Mouse (Mus musculus) forebrain, embryonic 15.5 days (tissue): ENCODE measurements around the gene Cldn2. TPM values are rescaled to one million over a fixed set of nuclear protein-coding genes. Genes with fewer than 3 reads are reported as not detected.
"Not testable (repeated sequence)": the region's sequence is repeated elsewhere in the genome, so short reads cannot be mapped to it uniquely, and the experiment has no call there.

Experiments
- ATAC-seq: fragments of 200-750 bp; cut with Nextera tagmentation; replicated peaks from 2 replicates; pipeline ENCODE4 v1.8.0; 2017; ENCODE audit warnings: mild to moderate bottlenecking, moderate TSS enrichment, moderate library complexity
- H3K27ac ChIP-seq: fragments of 300-500 bp; sonication (generic); replicated peaks from 2 replicates; pipeline ENCODE4 v1.5.1; 2015; ENCODE audit warnings: mild to moderate bottlenecking, inconsistent platforms
- H3K27me3 ChIP-seq: fragments of 300-500 bp; sonication (generic); 2 replicates; pipeline ENCODE4 v1.6.1; 2015; ENCODE audit warnings: inconsistent platforms
- H3K36me3 ChIP-seq: fragments of 300-500 bp; sonication (generic); 2 replicates; pipeline ENCODE4 v1.6.1; 2015; ENCODE audit warnings: mild to moderate bottlenecking, inconsistent platforms
- H3K4me1 ChIP-seq: fragments of 300-500 bp; sonication (generic); 2 replicates; pipeline ENCODE4 v1.6.1; 2015; ENCODE audit warnings: inconsistent platforms
- H3K4me2 ChIP-seq: fragments of 300-500 bp; sonication (generic); replicated peaks from 2 replicates; pipeline ENCODE4 v1.6.1; 2015; ENCODE audit warnings: mild to moderate bottlenecking, inconsistent platforms
- H3K4me3 ChIP-seq: fragments of 300-500 bp; sonication (generic); 2 replicates; pipeline ENCODE4 v1.5.1; 2015; ENCODE audit warnings: mild to moderate bottlenecking, inconsistent platforms
- H3K9ac ChIP-seq: fragments of 300-500 bp; sonication (generic); replicated peaks from 2 replicates; pipeline ENCODE4 v1.6.1; 2015; ENCODE audit warnings: mild to moderate bottlenecking, inconsistent platforms
- H3K9me3 ChIP-seq: fragments of 300-500 bp; sonication (generic); 2 replicates; pipeline ENCODE4 v1.6.1; 2016; ENCODE audit warnings: inconsistent platforms
- WGBS: fragments of 180-500 bp; shearing (Covaris S2); methylation state at CpG from one replicate; pipeline ENCODE4 v1.1.7; 2015; ENCODE audit warnings: mixed read lengths; 5-methylcytosine and 5-hydroxymethylcytosine counted together
- polyA plus RNA-seq: library from polyadenylated mRNA; unstranded; fragments of >200 nt; fragmentation: Nextera tagmentation; extraction: Ambion mirVana; gene quantifications from 2 replicates; pipeline ENCODE4 v1.2.1, GENCODE M21; 2015

Cldn2 gene
- polyA plus RNA-seq, result 0.70 and 2.0 TPM in 2 replicates

GRCm38 (mm10) chrX:139800406-139800878 is at the start of gene Cldn2:
Gene Cldn2 (plus strand): TSS chrX:139800828.
- no peak within 1 kb of the TSS for H3K4me2 ChIP-seq
- H3K9me3 ChIP-seq, result no peaks in the 10 kb centered on the region
- H3K4me1 ChIP-seq, result no peaks in the 10 kb centered on the region
- no peak within 1 kb of the TSS for H3K27ac ChIP-seq
- H3K27me3 ChIP-seq, result no peaks in the 10 kb centered on the region
- no peak within 1 kb of the TSS for H3K9ac ChIP-seq
- no peak for ATAC-seq
- H3K4me3 ChIP-seq, result no peak within 1 kb of the TSS
- WGBS, result 65% methylated on average over 8 of the region's 8 CpGs
- H3K36me3 ChIP-seq, result no peaks in the 10 kb centered on the region

GRCm38 (mm10) chrX:139751855-139752254 is 48.8 kb upstream of the Cldn2 start:
- no peaks in the 10 kb centered on the region for H3K27me3 ChIP-seq
- H3K4me1 ChIP-seq, result no peaks in the 10 kb centered on the region
- WGBS, result 0% methylated on average over 1 of the region's 1 CpGs
- no peak overlapping the region for H3K4me3 ChIP-seq
- no peak overlapping the region for H3K9ac ChIP-seq
- H3K4me2 ChIP-seq, result no peak overlapping the region
- no peaks in the 10 kb centered on the region for H3K36me3 ChIP-seq
- no peak for ATAC-seq
- no peaks in the 10 kb centered on the region for H3K9me3 ChIP-seq
- no peak overlapping the region for H3K27ac ChIP-seq

GRCm38 (mm10) chrX:139758634-139759033 is 42.0 kb upstream of the Cldn2 start:
- not testable (repeated sequence) for H3K9ac ChIP-seq, H3K27me3 ChIP-seq, H3K4me1 ChIP-seq, H3K27ac ChIP-seq, H3K9me3 ChIP-seq, H3K4me3 ChIP-seq, ATAC-seq, H3K36me3 ChIP-seq, H3K4me2 ChIP-seq
- 79% methylated on average over 3 of the region's 3 CpGs for WGBS

- Histone ChIP-seq H3K36me3 (no peaks in the 10 kb centered on the region), H3K9ac (no peak overlapping the region), H3K4me3 (no peak overlapping the region), H3K27ac (no peak overlapping the region), H3K9me3 (no peaks in the 10 kb centered on the region), H3K4me2 (no peak overlapping the region), H3K4me1 (no peaks in the 10 kb centered on the region), H3K27me3 (no peaks in the 10 kb centered on the region)
- 83% methylated on average over 2 of the region's 2 CpGs for WGBS
- ATAC-seq, result no peak
Observed at GRCm38 (mm10) chrX:139762546-139762945, 38.1 kb upstream of the Cldn2 start.

- no peaks in the 10 kb centered on the region for H3K27me3 ChIP-seq
- no peaks in the 10 kb centered on the region for H3K9me3 ChIP-seq
- 70% methylated on average over 13 of the region's 13 CpGs for WGBS
- H3K4me1 ChIP-seq, result no peaks in the 10 kb centered on the region
- H3K9ac ChIP-seq, result no peak overlapping the region
- no peak overlapping the region for H3K4me3 ChIP-seq
- H3K36me3 ChIP-seq, result no peaks in the 10 kb centered on the region
- ATAC-seq, result no peak
- no peak overlapping the region for H3K27ac ChIP-seq
- no peak overlapping the region for H3K4me2 ChIP-seq
Observed at GRCm38 (mm10) chrX:139769975-139770637, 30.5 kb upstream of the Cldn2 start.

- no peaks in the 10 kb centered on the region for H3K36me3 ChIP-seq
- no peak overlapping the region for H3K4me3 ChIP-seq
- ATAC-seq, result no peak; the same call in 1 of the 2 replicates
- H3K27ac ChIP-seq, result no peak overlapping the region
- H3K9ac ChIP-seq, result no peak overlapping the region
- no peaks in the 10 kb centered on the region for H3K4me1 ChIP-seq
- H3K4me2 ChIP-seq, result no peak overlapping the region
- H3K27me3 ChIP-seq, result no peaks in the 10 kb centered on the region
- 44% methylated on average over 18 of the region's 18 CpGs for WGBS
- no peaks in the 10 kb centered on the region for H3K9me3 ChIP-seq
Observed at GRCm38 (mm10) chrX:139774309-139775083, 26.1 kb upstream of the Cldn2 start.

- H3K27ac ChIP-seq, result no peak overlapping the region
- H3K27me3 ChIP-seq, result no peaks in the 10 kb centered on the region
- H3K4me1 ChIP-seq, result no peaks in the 10 kb centered on the region
- ATAC-seq, result no peak
- H3K4me2 ChIP-seq, result no peak overlapping the region
- no peaks in the 10 kb centered on the region for H3K9me3 ChIP-seq
- no peaks in the 10 kb centered on the region for H3K36me3 ChIP-seq
- WGBS, result 74% methylated on average over 7 of the region's 7 CpGs
- no peak overlapping the region for H3K4me3 ChIP-seq
- H3K9ac ChIP-seq, result no peak overlapping the region
Observed at GRCm38 (mm10) chrX:139775084-139775612, 25.5 kb upstream of the Cldn2 start.

- H3K4me1 ChIP-seq, result no peaks in the 10 kb centered on the region
- H3K36me3 ChIP-seq, result no peaks in the 10 kb centered on the region
- H3K9ac ChIP-seq, result no peak overlapping the region
- no peak overlapping the region for H3K27ac ChIP-seq
- no peaks in the 10 kb centered on the region for H3K27me3 ChIP-seq
- 45% methylated on average over 4 of the region's 4 CpGs for WGBS
- no peak overlapping the region for H3K4me2 ChIP-seq
- H3K9me3 ChIP-seq, result no peaks in the 10 kb centered on the region
- H3K4me3 ChIP-seq, result no peak overlapping the region
- no peak for ATAC-seq
Observed at GRCm38 (mm10) chrX:139777357-139777756, 23.3 kb upstream of the Cldn2 start.

GRCm38 (mm10) chrX:139778886-139779285 is 21.7 kb upstream of the Cldn2 start:
- Histone ChIP-seq H3K9ac (no peak overlapping the region), H3K4me3 (no peak overlapping the region), H3K27ac (no peak overlapping the region), H3K27me3 (no peaks in the 10 kb centered on the region), H3K9me3 (no peaks in the 10 kb centered on the region), H3K36me3 (no peaks in the 10 kb centered on the region), H3K4me1 (no peaks in the 10 kb centered on the region), H3K4me2 (no peak overlapping the region)
- WGBS, result 75% methylated on average over 1 of the region's 1 CpGs
- ATAC-seq, result no peak

GRCm38 (mm10) chrX:139779401-139779800 is 21.2 kb upstream of the Cldn2 start:
- Histone ChIP-seq H3K4me3 (no peak overlapping the region), H3K36me3 (no peaks in the 10 kb centered on the region), H3K27ac (no peak overlapping the region), H3K27me3 (no peaks in the 10 kb centered on the region), H3K9ac (no peak overlapping the region), H3K9me3 (no peaks in the 10 kb centered on the region), H3K4me2 (no peak overlapping the region), H3K4me1 (no peaks in the 10 kb centered on the region)
- ATAC-seq, result no peak
- 89% methylated on average over 5 of the region's 5 CpGs for WGBS

GRCm38 (mm10) chrX:139780988-139781387 is 19.6 kb upstream of the Cldn2 start:
- no peaks in the 10 kb centered on the region for H3K27me3 ChIP-seq
- 76% methylated on average over 3 of the region's 3 CpGs for WGBS
- no peaks in the 10 kb centered on the region for H3K9me3 ChIP-seq
- H3K27ac ChIP-seq, result no peak overlapping the region
- ATAC-seq, result no peak
- no peaks in the 10 kb centered on the region for H3K36me3 ChIP-seq
- no peak overlapping the region for H3K4me3 ChIP-seq
- H3K4me1 ChIP-seq, result no peaks in the 10 kb centered on the region
- no peak overlapping the region for H3K9ac ChIP-seq
- H3K4me2 ChIP-seq, result no peak overlapping the region

GRCm38 (mm10) chrX:139781563-139781962 is 19.1 kb upstream of the Cldn2 start:
- Histone ChIP-seq H3K27ac (no peak overlapping the region), H3K9ac (no peak overlapping the region), H3K4me2 (no peak overlapping the region), H3K9me3 (no peaks in the 10 kb centered on the region), H3K36me3 (no peaks in the 10 kb centered on the region), H3K4me3 (no peak overlapping the region), H3K4me1 (no peaks in the 10 kb centered on the region), H3K27me3 (no peaks in the 10 kb centered on the region)
- ATAC-seq, result no peak
- 84% methylated on average over 4 of the region's 4 CpGs for WGBS
